Mouse (Mus musculus) cerebellum, adult 2 months (tissue): ENCODE measurements around the gene Nanos1.
A peak's percentile ranks its signal among the peaks of the same experiment; 100 is the strongest.

ENCODE experiments used
- CTCF ChIP-seq: fragments of 200-500 bp; IDR thresholded peaks from 2 replicates; pipeline ENCODE4 v1.5.1; 2011; ENCODE audit warnings: low read depth, mild to moderate bottlenecking, control low read depth, low read length, moderate library complexity, borderline replicate concordance; ENCODE audit not compliant: insufficient read depth
- POLR2A ChIP-seq: fragments of 200-500 bp; IDR thresholded peaks from 2 replicates; pipeline ENCODE4 v1.6.1; 2011; ENCODE audit warnings: low read length, control low read depth, borderline replicate concordance; ENCODE audit not compliant: insufficient read depth

DNA sequence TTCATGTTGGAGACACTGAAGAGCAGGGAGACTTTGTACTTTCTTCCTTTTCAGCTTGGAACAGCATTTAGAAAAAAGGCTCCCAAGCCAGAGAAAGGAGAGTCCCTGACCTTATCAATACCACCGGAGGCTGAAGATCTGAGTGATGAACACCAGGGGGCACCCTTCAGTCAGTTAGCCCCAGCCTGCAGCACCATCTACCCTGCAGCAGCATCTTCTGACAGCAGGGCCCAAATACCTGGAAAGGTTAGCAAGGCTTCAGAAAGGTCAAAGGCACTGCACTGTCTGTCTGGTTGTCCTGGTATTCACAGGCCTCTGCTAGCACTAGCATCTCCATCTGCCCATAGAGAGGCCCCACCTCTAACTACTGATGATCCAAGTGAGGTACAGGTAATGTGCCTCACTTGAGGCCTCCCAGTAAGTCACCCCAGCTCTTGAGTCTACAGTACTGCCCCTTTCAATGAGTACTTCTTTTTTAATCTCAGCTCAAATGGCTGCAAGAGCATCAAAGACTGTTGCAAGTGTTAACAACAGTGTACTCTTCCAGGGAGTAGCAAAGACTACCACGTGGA, 25.4 kb upstream of the Nanos1 start:
- peak; percentile 68 for TF ChIP-seq CTCF
- TF ChIP-seq POLR2A, result no peak
